Mouse (Mus musculus): ENCODE results near the gene Edf1. TPM values are rescaled to one million over a fixed set of nuclear protein-coding genes. Genes with fewer than 3 reads are reported as not detected.

Edf1 gene
- total RNA-seq, 2 experiments from 2014 or later, result 202 to 214 TPM

GRCm38 (mm10) chr2:25579737-25580460, 22.3 kb downstream of the Edf1 start:
- peak; percentile 59 to 71 for DNase-seq (ENCODE audit: low spot score in 2 of 2)
- intact Hi-C loops (cut with DNase I), result no loop called here

DNA sequence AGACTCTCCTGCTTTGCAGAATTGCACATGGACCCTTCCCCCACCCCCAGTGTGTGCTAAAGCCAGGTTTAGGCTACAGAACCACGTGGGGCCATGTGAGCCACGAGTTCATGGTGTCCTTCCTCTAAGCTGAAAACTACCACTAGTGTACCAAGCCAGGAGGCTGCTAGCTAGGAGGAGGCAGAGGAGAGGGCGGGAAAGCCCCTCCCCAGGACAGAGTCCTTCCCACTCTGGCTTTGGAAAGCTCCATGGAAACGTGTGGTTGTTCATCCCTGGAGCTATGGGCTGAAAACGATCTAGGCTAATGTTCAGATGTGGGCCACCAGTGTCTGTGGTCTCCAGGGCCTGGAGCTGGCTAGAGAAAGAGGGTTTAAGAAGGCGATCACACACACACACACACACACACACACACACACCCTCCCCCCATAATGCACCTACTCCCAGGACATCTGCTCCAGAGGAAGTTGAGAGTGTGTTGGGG, 23.0 kb downstream of the Edf1 start:
- DNase-seq (ENCODE audit: low spot score in 2 of 2), result peak; percentile 50 to 72
- intact Hi-C loops (cut with DNase I), result no loop called here

DNA sequence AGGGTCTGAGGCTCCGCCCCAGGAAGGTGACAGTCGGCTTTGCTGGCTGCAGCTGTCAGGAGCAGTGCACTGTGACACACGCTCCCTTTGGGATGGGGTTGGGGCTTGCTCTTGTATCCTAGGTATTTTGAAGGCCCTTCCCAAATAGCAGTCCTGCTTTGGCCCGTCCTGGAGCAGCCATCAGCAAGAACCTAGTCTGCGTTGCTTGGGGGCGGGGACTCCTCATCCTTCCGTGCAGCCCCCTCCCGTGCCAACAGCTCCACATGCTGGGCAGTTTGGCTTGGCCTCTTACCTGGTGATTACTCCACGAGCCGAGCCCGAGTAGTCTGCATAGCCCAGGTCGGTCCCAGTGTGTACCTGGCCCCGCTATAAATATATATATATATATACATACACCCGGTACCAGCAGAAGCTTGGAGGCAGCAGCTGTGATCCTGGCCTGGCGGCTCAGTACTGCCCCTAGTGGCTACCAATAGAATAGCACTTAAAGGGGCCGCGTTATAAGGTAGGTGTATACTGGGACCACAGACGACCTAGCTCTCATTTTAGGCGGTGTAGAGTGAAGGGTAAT, 23.7 kb downstream of the Edf1 start, which contains the start of gene Ajm1:
Gene Ajm1, minus strand, starts transcription at position 464 of the 571 bp plus-strand sequence.
- peak; percentile 82 to 92 for DNase-seq (ENCODE audit: low spot score in 2 of 2)
- intact Hi-C loops (cut with DNase I), result no loop called here

- peak in 1 of 2 experiments; percentile 63 for DNase-seq (ENCODE audit: low spot score in 2 of 2)
Observed at GRCm38 (mm10) chr2:25581901-25582301, 24.3 kb downstream of the Edf1 start.

DNA sequence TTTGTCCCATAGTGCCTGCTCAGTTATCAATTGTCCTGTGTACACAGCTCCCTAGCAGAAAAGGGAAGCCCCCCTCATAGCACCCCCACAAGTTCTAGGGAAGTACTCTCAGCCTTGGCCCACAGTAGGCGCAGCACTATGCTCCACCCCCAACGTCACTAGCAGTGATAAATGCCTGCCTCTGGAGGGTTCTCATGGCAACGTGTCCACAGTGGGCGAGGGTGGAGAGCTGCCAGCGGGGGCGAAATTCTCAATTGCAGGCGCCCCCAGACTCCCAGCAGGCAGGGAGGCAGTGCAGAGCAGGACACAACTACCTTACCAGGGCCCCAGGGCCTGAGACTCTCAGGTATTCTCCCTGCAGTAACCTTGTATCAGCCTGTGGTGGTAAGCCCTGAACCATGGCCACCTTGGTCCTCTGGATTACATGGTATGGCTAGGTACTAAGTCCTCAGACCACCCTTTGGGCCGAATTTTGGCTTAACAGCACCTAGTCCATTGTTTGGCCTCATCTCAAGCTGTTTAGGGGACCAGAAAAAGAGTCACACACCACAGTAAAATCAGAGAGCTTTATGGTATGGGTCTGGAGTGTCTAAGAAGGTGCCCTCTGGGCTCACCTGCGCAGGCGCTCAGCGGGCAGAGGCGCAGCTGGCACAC, 24.9 kb downstream of the Edf1 start:
- intact Hi-C loops (cut with DNase I), result no loop called here
- peak; percentile 88 to 97 for DNase-seq (ENCODE audit: low spot score in 2 of 2)

More at GRCm38 (mm10) chr2:25581901-25582301, 24.3 kb downstream of the Edf1 start:
- intact Hi-C loops (cut with DNase I), result no loop called here

DNA sequence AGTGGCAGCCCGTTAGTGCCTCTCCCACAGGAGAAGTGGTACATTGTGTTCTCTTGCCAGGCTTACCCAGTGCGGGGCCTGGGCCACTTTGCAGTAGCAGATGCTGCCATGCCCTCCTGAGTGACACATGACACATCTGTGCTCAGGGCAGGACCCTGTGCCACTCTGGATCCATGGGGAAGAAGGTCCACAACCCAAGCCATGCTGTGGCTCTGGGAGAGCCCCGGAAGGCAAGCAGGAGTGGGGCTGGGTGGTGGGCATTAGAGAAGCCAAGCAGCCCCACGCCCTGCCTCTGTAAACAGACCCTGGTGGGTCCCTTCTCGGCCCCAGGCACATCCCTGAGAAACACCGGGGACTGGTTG, 25.5 kb downstream of the Edf1 start:
- no peak for DNase-seq (ENCODE audit: low spot score in 2 of 2)

DNA sequence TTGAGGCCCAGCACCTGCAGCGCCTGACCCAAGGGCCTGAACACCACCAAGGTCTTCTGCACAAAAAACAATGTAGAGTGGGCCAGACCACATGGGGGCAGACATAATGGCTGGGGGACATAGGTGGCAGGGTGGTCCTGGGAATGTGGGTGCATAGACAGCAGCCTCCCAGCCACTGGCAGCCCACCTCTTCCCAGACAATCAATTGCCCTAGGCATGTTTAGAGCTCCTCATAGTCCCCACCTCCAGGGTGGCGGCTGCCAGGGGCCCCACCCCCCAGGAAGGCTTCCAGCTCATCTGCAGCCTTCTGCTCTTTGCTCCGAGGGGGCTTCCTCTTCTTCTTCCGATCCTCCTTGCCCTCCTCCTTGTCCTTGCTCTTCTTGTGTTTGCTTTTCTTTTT, 25.9 kb downstream of the Edf1 start:
- intact Hi-C loops (cut with DNase I), result no loop called here
- no peak for DNase-seq (ENCODE audit: low spot score in 2 of 2)

More for the DNA sequence above, 25.5 kb downstream of the Edf1 start:
- intact Hi-C loops (cut with DNase I), result no loop called here

DNA sequence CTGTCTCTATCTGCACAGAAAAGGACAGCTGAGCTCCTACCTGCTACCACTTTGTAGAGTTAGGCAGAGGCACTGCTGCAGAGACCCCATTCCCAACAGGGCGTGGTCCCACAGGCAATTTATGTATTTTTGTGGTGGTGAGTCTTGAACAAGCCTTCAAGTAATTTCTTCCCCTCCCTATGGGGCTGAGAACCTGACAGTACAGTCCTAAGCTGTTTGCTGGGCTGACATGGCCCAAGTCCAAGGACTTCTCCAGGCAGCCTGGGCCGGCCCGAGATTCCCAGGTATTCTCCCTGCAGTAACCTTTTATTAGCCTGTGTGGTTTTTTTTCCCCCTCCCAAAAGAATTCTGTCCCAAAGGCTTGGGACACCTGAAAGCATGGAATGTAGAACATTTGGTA, 26.5 kb downstream of the Edf1 start:
- intact Hi-C loops (cut with DNase I), result no loop called here
- DNase-seq (ENCODE audit: low spot score in 2 of 2), result no peak

DNA sequence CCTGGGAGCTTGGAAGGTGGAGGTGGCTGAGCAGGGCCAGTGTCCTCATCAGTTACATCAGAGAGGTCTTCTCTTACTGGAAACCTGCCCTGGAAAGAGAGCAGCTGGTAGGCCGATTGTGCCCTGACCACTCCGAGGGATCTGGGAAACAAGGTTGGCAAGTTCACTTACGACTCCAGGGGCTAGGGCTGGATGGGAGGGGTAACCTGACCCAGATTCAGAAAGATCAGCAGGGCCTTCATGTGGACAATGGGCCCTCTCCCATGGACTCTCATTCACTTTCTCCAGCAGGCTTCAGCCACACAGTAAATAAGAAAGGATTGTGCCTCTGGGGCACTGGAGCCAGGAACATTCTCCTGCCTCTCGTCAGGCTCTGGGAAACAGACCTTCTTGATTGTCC, 27.2 kb downstream of the Edf1 start:
- intact Hi-C loops (cut with DNase I), result no loop called here
- peak in 1 of 2 experiments; percentile 33 for DNase-seq (ENCODE audit: low spot score in 2 of 2)

GRCm38 (mm10) chr2:25585601-25586000, 28.0 kb downstream of the Edf1 start:
- DNase-seq (ENCODE audit: low spot score in 2 of 2), result no peak
- intact Hi-C loops (cut with DNase I), result no loop called here

- intact Hi-C loops (cut with DNase I), result no loop called here
- DNase-seq (ENCODE audit: low spot score in 2 of 2), result no peak
Observed at GRCm38 (mm10) chr2:25587290-25587689, 29.6 kb downstream of the Edf1 start.

- intact Hi-C loops (cut with DNase I), result no loop called here
- peak in 1 of 2 experiments; percentile 38 for DNase-seq (ENCODE audit: low spot score in 2 of 2)
Observed at GRCm38 (mm10) chr2:25588227-25588907, 30.7 kb downstream of the Edf1 start.

DNA sequence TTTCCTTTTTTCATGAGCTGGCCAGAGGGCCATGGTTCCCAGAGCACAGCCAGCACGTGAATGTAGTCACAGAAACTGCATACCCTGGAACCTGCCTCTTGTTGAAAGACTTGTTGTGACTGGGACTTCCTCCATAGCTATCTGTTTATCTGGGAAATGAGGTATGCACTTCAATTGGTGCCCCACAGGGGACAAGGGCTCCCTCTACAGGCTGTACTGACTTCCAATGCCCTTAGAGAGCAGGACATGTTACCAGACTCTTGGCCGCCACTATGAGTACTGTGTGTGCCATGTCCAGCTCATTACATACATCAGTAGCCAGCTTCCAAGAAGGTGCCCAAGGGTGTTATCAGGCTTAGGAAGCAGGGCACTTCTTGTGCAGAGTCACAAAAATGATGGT, 34.2 kb downstream of the Edf1 start:
- DNase-seq (ENCODE audit: low spot score in 2 of 2), result peak in 1 of 2 experiments; percentile 50

DNA sequence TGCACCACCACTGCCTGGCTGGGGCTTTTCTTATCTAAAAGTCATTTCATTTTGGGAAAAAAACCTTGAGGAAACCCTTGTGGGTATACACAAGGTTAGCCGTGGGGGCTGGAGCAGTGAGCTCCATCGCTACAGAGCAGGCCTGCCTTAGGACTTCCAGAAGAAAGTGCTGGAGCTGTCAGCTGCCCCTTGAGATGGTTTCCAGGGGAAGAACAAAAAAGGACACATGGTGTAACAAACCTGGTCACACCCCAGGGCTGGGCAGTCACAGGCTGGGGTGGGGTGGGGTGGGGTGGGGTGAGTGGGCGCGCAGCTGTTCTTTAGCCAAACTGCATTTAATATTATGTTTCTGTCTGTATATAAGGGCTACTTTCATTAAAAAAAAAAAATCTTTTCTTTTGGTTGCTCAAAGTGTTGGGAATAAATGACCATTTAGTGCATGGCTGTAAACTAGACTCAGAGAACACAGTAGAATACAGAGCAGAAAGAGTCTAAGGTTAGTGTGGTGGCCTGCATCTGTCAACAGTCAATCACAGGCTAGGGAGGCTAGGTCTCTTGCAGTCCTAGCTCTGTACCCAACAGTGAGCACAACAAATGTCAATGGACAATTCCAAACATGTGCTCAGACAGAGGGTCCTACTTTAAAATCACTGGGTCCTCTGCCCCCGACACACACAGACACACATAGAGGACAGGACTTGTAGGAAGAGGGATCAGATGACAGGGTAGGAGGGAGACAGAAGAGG, 39.3 kb downstream of the Edf1 start:
- DNase-seq (ENCODE audit: low spot score in 2 of 2), result no peak
- intact Hi-C loops (cut with DNase I), result no loop called here

More for the DNA sequence above, 34.2 kb downstream of the Edf1 start:
- intact Hi-C loops (cut with DNase I), result no loop called here

DNA sequence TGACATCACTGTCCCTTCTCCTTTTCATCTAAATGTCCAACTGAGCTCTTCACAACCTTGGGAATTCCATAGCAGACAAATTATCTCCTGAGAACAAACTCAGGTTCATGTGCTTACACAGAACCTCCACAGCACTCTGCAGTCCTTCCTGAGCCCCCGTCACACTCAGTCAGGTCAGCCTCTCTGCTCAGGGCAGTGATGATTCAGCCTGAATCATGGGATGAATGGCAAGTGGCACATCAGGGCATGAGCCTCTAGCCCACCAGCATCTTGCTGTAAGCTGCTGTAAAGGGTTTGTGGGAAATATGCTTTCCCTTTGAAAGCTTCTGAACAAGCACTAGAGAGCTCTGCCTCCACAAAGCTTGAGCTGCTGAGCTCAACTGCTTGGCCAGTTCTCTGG, 41.1 kb downstream of the Edf1 start:
- intact Hi-C loops (cut with DNase I), result no loop called here

DNA sequence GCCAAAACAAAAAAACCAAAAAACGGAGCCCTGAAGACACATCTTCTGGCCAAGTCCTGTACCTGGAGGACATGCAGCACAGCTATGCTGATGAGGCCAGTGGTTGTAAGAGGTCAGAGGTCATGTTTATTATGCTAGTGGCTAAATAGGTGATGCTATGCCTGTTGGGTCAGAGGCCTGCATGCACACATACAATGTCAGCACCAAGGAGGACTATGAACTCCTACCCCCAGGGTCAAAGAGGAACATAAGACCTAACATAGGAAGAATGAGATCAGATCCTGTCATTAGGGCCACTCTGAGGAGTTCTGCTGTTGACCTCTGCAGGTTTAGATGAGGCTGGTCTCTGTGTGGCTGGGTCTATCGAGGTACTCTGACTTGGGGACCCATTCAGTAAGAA, 42.4 kb downstream of the Edf1 start:
- no peak for DNase-seq (ENCODE audit: low spot score in 2 of 2)
- intact Hi-C loops (cut with DNase I), result no loop called here

More for the DNA sequence above, 41.1 kb downstream of the Edf1 start:
- DNase-seq (ENCODE audit: low spot score in 2 of 2), result no peak

DNA sequence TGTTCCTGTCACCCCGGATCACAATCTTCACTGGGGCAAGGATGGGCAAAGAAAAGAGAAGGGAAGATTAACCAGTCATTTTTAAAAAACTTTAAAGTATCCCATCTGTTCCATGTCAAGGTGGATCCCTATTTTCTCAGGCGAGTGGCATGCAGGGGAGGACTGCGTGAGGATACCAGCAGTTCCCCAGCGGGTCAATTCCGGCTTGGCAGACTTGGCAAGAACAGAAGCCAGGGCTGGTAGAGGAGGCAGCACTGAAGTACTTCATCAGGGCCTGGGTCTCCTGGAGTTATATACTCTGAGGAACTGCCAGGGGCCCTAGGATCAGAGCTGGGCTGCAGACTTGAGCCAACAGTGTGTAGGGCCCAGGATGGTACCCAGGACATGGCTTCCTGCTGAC, 44.9 kb downstream of the Edf1 start:
- DNase-seq (ENCODE audit: low spot score in 2 of 2), result no peak
- intact Hi-C loops (cut with DNase I), result no loop called here

- DNase-seq (ENCODE audit: low spot score in 2 of 2), result peak; percentile 93 to 94
- intact Hi-C loops (cut with DNase I), result no loop called here
Observed at GRCm38 (mm10) chr2:25607761-25608622, 50.3 kb downstream of the Edf1 start, which contains the start of gene Rabl6. Gene Rabl6, minus strand, starts transcription at chr2:25608521.

Measured in left cerebral cortex, postnatal 25 days (tissue).